Mouse (Mus musculus) megakaryocyte, embryonic 14.5 days (primary cell): ENCODE measurements around the gene Dnah14.

Source experiments
- FLI1 ChIP-seq: IDR thresholded peaks from 2 replicates; pipeline ENCODE4 v1.6.1; 2012; ENCODE audit warnings: low read length, inconsistent platforms, mixed read lengths
- GATA1 ChIP-seq: IDR thresholded peaks from 3 replicates; pipeline ENCODE4 v1.6.1; 2012; ENCODE audit warnings: mixed read lengths, low read length, inconsistent platforms, borderline replicate concordance

GRCm38 (mm10) chr1:181856329-181856728 is 280.0 kb downstream of the Dnah14 start:
- TF ChIP-seq GATA1: no peak
- no peak for TF ChIP-seq FLI1
